Mouse (Mus musculus) E14TG2a.4 (cell line): ENCODE results near the gene Rpl28.

Source experiments
- CTCF ChIP-seq: conservative IDR thresholded peaks from 2 replicates; pipeline ENCODE4 v1.5.1; 2014; ENCODE audit warnings: low read length
- NANOG ChIP-seq: IDR thresholded peaks from 2 replicates; pipeline ENCODE4 v1.6.1; 2014; ENCODE audit warnings: borderline replicate concordance, low read length, mixed read lengths
- POU5F1 ChIP-seq: IDR thresholded peaks from 2 replicates; pipeline ENCODE4 v1.6.1; 2014; ENCODE audit warnings: low read length, borderline replicate concordance

DNA sequence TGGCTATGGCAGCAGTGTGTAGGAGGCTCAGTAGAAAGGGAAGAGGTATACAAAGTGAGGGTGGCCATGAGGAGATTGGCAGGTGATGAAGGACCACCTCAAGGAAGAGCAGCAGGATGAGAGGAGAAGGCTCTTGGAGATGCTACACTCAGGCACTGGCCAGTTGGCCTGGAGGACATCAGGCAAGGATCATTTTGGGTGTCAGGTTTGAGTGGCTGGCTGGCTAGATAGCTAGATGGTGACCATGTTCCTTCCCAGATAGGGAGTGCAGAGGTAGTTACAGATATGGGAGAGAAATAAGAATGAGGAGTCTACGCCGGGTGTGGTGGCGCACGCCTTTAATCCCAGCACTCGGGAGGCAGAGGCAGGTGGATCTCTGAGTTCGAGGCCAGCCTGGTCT, 47.8 kb upstream of the Rpl28 start:
- TF ChIP-seq CTCF (no peak), POU5F1 (no peak), NANOG (no peak)
